Mouse (Mus musculus): ENCODE measurements around the gene Tnni2. TPM values are rescaled to one million over a fixed set of nuclear protein-coding genes. Genes with fewer than 3 reads are reported as not detected.
A peak's percentile ranks its signal among the peaks of the same experiment; 100 is the strongest.

Tnni2 gene
- polyA plus RNA-seq, 1 experiment from 2014 or later = 50.6 TPM

- ATAC-seq (ENCODE audit: insufficient number of reproducible peaks, low FRiP score) = peak; percentile 26; the same call in 1 of the 2 replicates
- Histone ChIP-seq H3K4me1 (replicated peaks) (peaks cover 43% of the 10 kb centered on the region), H3K27ac (ENCODE audit: poor library complexity, severe bottlenecking) (peak overlapping the region; percentile 60), H3K9me3 (replicated peaks) (no peaks in the 10 kb centered on the region), H3K4me3 (no peak overlapping the region), H3K4me2 (no peak overlapping the region), H3K36me3 (no peaks in the 10 kb centered on the region), H3K27me3 (replicated peaks) (no peaks in the 10 kb centered on the region), H3K9ac (no peak overlapping the region)
- WGBS = 45% methylated on average over 12 of the region's 12 CpGs
These were observed 11.4 kb upstream of the Tnni2 start for GRCm38 (mm10) chr7:142430160-142430678.

- Histone ChIP-seq H3K4me3 (no peak overlapping the region), H3K36me3 (no peaks in the 10 kb centered on the region), H3K27ac (ENCODE audit: poor library complexity, severe bottlenecking) (no peak overlapping the region), H3K9me3 (replicated peaks) (no peaks in the 10 kb centered on the region), H3K27me3 (replicated peaks) (no peaks in the 10 kb centered on the region), H3K4me2 (no peak overlapping the region), H3K9ac (no peak overlapping the region), H3K4me1 (replicated peaks) (peaks cover 46% of the 10 kb centered on the region)
- ATAC-seq (ENCODE audit: insufficient number of reproducible peaks, low FRiP score) = no peak
- 88% methylated on average over 14 of the region's 14 CpGs for WGBS
These were observed 10.5 kb upstream of the Tnni2 start for GRCm38 (mm10) chr7:142431106-142431505.

GRCm38 (mm10) chr7:142433623-142434022 is 8.0 kb upstream of the Tnni2 start:
- H3K36me3 ChIP-seq = no peaks in the 10 kb centered on the region
- H3K4me1 ChIP-seq (replicated peaks) = peaks cover 41% of the 10 kb centered on the region
- 32% methylated on average over 19 of the region's 19 CpGs for WGBS
- no peak overlapping the region for H3K4me2 ChIP-seq
- H3K27ac ChIP-seq (ENCODE audit: poor library complexity, severe bottlenecking) = peak overlapping the region; percentile 57
- peak overlapping the region; percentile 51 for H3K9ac ChIP-seq
- H3K9me3 ChIP-seq (replicated peaks) = no peaks in the 10 kb centered on the region
- ATAC-seq (ENCODE audit: insufficient number of reproducible peaks, low FRiP score) = no peak
- H3K4me3 ChIP-seq = no peak overlapping the region
- H3K27me3 ChIP-seq (replicated peaks) = no peaks in the 10 kb centered on the region

GRCm38 (mm10) chr7:142434137-142434865 is 7.3 kb upstream of the Tnni2 start, which contains the start of gene Syt8:
Gene Syt8 (plus strand): TSS chr7:142434850.
- H3K27me3 ChIP-seq (replicated peaks) = no peaks in the 10 kb centered on the region
- WGBS = 66% methylated on average over 10 of the region's 10 CpGs

GRCm38 (mm10) chr7:142435524-142435923 is 6.1 kb upstream of the Tnni2 start:
- no peak overlapping the region for H3K4me3 ChIP-seq
- H3K9me3 ChIP-seq (replicated peaks) = no peaks in the 10 kb centered on the region
- WGBS = 19% methylated on average over 4 of the region's 4 CpGs
- H3K4me2 ChIP-seq = no peak overlapping the region
- no peak for ATAC-seq (ENCODE audit: insufficient number of reproducible peaks, low FRiP score)
- H3K9ac ChIP-seq = no peak overlapping the region
- H3K27me3 ChIP-seq (replicated peaks) = no peaks in the 10 kb centered on the region
- H3K4me1 ChIP-seq (replicated peaks) = peaks cover 29% of the 10 kb centered on the region
- peak overlapping the region; percentile 57; the same call in 1 of the 2 replicates for H3K27ac ChIP-seq (ENCODE audit: poor library complexity, severe bottlenecking)
- H3K36me3 ChIP-seq = no peaks in the 10 kb centered on the region

More at GRCm38 (mm10) chr7:142434137-142434865, 7.3 kb upstream of the Tnni2 start, which contains the start of gene Syt8:
- Histone ChIP-seq H3K9ac (peak within 1 kb of the TSS; percentile 51), H3K27ac (ENCODE audit: poor library complexity, severe bottlenecking) (peak within 1 kb of the TSS; percentile 57), H3K4me1 (replicated peaks) (peaks cover 38% of the 10 kb centered on the region), H3K9me3 (replicated peaks) (no peaks in the 10 kb centered on the region), H3K36me3 (no peaks in the 10 kb centered on the region), H3K4me2 (no peak within 1 kb of the TSS), H3K4me3 (no peak within 1 kb of the TSS)
- ATAC-seq (ENCODE audit: insufficient number of reproducible peaks, low FRiP score) = no peak

GRCm38 (mm10) chr7:142437324-142437723 is 4.3 kb upstream of the Tnni2 start:
- Histone ChIP-seq H3K4me2 (no peak overlapping the region), H3K4me1 (replicated peaks) (peaks cover 44% of the 10 kb centered on the region), H3K9ac (peak overlapping the region; percentile 8; the same call in 1 of the 2 replicates), H3K27me3 (replicated peaks) (no peaks in the 10 kb centered on the region), H3K9me3 (replicated peaks) (no peaks in the 10 kb centered on the region), H3K27ac (ENCODE audit: poor library complexity, severe bottlenecking) (0 out of 2 replicates have a peak overlapping the region, but pooled peaks have one; percentile 5), H3K36me3 (no peaks in the 10 kb centered on the region), H3K4me3 (no peak overlapping the region)
- WGBS = 86% methylated on average over 5 of the region's 5 CpGs
- no peak for ATAC-seq (ENCODE audit: insufficient number of reproducible peaks, low FRiP score)

GRCm38 (mm10) chr7:142439966-142440365 is 1.6 kb upstream of the Tnni2 start:
- 84% methylated on average over 14 of the region's 14 CpGs for WGBS
- no peaks in the 10 kb centered on the region for H3K9me3 ChIP-seq (replicated peaks)
- peak overlapping the region; percentile 37; the same call in 1 of the 2 replicates for H3K9ac ChIP-seq
- H3K27me3 ChIP-seq (replicated peaks) = no peaks in the 10 kb centered on the region
- no peak for ATAC-seq (ENCODE audit: insufficient number of reproducible peaks, low FRiP score)
- H3K4me2 ChIP-seq = no peak overlapping the region
- 0 out of 2 replicates have a peak overlapping the region, but pooled peaks have one; percentile 76 for H3K27ac ChIP-seq (ENCODE audit: poor library complexity, severe bottlenecking)
- H3K36me3 ChIP-seq = no peaks in the 10 kb centered on the region
- H3K4me1 ChIP-seq (replicated peaks) = peaks cover 34% of the 10 kb centered on the region
- H3K4me3 ChIP-seq = no peak overlapping the region

- no peaks in the 10 kb centered on the region for H3K36me3 ChIP-seq
- H3K9me3 ChIP-seq (replicated peaks) = no peaks in the 10 kb centered on the region
- H3K4me3 ChIP-seq = no peak overlapping the region
- H3K4me1 ChIP-seq (replicated peaks) = peaks cover 31% of the 10 kb centered on the region
- peak overlapping the region; percentile 55 for H3K9ac ChIP-seq
- ATAC-seq (ENCODE audit: insufficient number of reproducible peaks, low FRiP score) = peak; percentile 72
- peak overlapping the region; percentile 76 for H3K27ac ChIP-seq (ENCODE audit: poor library complexity, severe bottlenecking)
- H3K4me2 ChIP-seq = no peak overlapping the region
- H3K27me3 ChIP-seq (replicated peaks) = no peaks in the 10 kb centered on the region
- 35% methylated on average over 5 of the region's 5 CpGs for WGBS
These were observed 922 bp upstream of the Tnni2 start for GRCm38 (mm10) chr7:142440657-142441114.

GRCm38 (mm10) chr7:142442081-142442907 is 686 bp downstream of the Tnni2 start:
- Histone ChIP-seq H3K4me2 (no peak overlapping the region), H3K9me3 (replicated peaks) (no peaks in the 10 kb centered on the region), H3K4me3 (no peak overlapping the region), H3K36me3 (no peaks in the 10 kb centered on the region), H3K27ac (ENCODE audit: poor library complexity, severe bottlenecking) (peak overlapping the region; percentile 76; the same call in 1 of the 2 replicates), H3K4me1 (replicated peaks) (peaks cover 31% of the 10 kb centered on the region), H3K9ac (peak overlapping the region; percentile 55), H3K27me3 (replicated peaks) (no peaks in the 10 kb centered on the region)
- ATAC-seq (ENCODE audit: insufficient number of reproducible peaks, low FRiP score) = no peak
- 67% methylated on average over 9 of the region's 9 CpGs for WGBS

GRCm38 (mm10) chr7:142442908-142443420 is 1.4 kb downstream of the Tnni2 start:
- peak overlapping the region; percentile 24; the same call in 1 of the 2 replicates for H3K9ac ChIP-seq
- no peaks in the 10 kb centered on the region for H3K9me3 ChIP-seq (replicated peaks)
- no peak overlapping the region for H3K4me3 ChIP-seq
- no peak for ATAC-seq (ENCODE audit: insufficient number of reproducible peaks, low FRiP score)
- H3K27me3 ChIP-seq (replicated peaks) = no peaks in the 10 kb centered on the region
- no peak overlapping the region for H3K4me2 ChIP-seq
- no peaks in the 10 kb centered on the region for H3K36me3 ChIP-seq
- peaks cover 31% of the 10 kb centered on the region for H3K4me1 ChIP-seq (replicated peaks)
- WGBS = 89% methylated on average over 7 of the region's 7 CpGs
- no peak overlapping the region for H3K27ac ChIP-seq (ENCODE audit: poor library complexity, severe bottlenecking)

Measured in heart, embryonic 12.5 days (tissue).